Mouse (Mus musculus): Measurements from ENCODE around the gene Rcn2. TPM values are rescaled to one million over a fixed set of nuclear protein-coding genes. Genes with fewer than 3 reads are reported as not detected.

The Rcn2 gene
- 54.2 TPM for polyA plus RNA-seq (2014; fragmentation: Illumina TruSeq; extraction: RNeasy Lipid Tissue Mini Kit (QIAGEN cat#74804); ENCODE audit: low read depth, low replicate concordance)

DNA sequence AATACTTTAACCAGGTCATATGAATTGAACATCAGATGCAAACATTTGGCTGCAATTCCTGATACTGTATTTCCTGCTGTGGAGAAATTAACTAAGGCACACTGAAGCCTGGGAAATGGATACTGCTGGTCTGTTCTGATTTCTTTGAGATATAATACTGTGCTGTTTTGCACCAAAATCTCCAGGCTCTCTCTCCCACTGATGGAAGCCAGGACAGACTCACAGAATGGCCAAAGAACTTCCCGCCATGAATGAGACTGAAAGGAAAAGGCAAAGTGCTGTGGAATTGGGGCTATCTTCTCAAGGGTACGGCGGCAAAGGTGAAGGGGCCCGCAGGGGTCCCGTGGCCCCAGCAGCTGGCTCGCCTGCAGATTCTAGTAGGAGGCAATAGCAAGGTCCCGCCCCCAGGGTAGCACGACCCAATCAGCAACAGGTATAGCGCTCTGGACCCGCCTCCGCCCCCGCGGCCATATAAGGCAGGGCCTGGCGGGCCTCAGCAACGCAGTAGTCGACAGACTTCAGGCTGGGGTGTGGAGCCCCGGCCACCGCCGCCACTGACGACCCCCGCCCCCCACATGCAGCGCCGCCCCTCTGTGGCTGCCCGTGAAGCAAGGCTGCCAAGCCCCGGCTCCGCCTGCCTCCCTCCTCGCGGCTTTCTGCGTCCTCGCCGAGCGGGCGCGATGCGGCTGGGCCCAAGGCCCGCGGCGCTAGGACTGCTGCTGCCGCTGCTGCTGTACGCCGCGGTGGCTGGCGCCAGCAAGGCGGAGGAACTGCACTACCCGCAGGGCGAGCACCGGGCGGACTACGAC lies at the start of gene Rcn2:
Rcn2 (plus strand) TSS at position 474 of the 809 bp plus-strand sequence.

DNA sequence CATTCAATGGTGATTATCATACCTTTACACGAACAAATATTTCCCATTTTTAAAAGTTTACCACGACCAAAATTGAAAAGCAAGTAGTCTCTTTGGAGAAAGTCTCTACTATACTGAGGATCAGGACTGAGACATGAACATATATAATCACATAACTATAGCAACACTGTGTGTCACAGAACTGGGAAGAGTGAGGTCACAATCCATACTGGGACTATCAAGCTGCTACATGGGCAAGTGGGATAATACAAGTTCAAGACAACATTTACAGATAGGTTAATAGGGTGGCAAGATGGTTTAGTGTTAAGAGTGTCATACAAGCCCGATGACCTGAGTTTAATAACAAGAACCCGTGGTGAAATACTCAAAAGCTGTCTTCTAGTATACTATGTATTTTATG lies 31.2 kb upstream of the Rcn2 start, which contains the start of gene 4930563M21Rik:
4930563M21Rik (minus strand) TSS at position 101 of the 400 bp plus-strand sequence.

DNA sequence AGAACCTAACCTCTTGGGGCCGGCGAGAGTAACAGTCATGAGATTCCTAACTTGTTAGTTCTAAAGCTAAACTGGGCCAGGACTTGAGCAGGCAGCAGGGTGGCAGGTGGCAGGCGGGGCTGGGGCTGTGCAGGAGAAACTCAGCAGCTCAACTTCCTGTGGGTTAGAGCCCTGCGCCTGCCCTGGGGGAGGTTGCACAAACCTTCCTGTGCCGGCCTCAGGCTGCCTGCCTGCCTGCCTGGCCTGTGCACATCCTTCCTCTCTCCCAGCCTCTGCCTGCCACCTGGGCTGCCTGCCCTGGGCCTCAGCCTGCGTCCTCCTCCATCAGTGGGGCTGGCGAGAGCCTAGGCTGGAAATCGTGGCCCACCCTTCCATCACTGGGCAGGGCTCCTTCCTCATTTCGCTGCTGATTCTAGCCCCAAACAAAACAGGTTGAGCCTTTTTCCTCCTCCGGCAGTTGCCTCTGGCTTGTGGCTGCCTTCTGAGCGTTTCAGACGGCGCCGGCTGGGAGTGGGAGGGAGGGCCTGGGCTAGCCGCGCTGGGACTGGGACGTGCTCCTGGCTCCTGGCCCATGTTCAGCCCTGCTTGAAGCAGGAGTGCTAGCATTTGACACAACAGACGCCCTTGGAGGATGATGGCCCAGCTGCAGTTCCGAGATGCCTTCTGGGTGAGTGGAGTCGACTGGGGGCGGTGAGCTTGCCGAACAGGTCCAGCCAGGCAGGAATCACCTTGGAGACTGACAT lies 48.3 kb downstream of the Rcn2 start, which contains the start of gene Pstpip1:
Pstpip1 (plus strand) TSS at position 185 of the 743 bp plus-strand sequence.

Other genes with a start within 250 kb of the Rcn2 start
- 11.0 TPM for gene Scaper, start 103.7 kb upstream of the Rcn2 start, polyA plus RNA-seq (2014; fragmentation: Illumina TruSeq; extraction: RNeasy Lipid Tissue Mini Kit (QIAGEN cat#74804); ENCODE audit: low read depth, low replicate concordance)
- not detected for gene 4930563M21Rik, start 31.3 kb upstream of the Rcn2 start, polyA plus RNA-seq (2014; fragmentation: Illumina TruSeq; extraction: RNeasy Lipid Tissue Mini Kit (QIAGEN cat#74804); ENCODE audit: low read depth, low replicate concordance)
- 0.89 TPM for gene Pstpip1, start 48.1 kb downstream of the Rcn2 start, polyA plus RNA-seq (2014; fragmentation: Illumina TruSeq; extraction: RNeasy Lipid Tissue Mini Kit (QIAGEN cat#74804); ENCODE audit: low read depth, low replicate concordance)
- 196 TPM for gene Tspan3, start 123.6 kb downstream of the Rcn2 start, polyA plus RNA-seq (2014; fragmentation: Illumina TruSeq; extraction: RNeasy Lipid Tissue Mini Kit (QIAGEN cat#74804); ENCODE audit: low read depth, low replicate concordance)

All from heart, adult 10 weeks (tissue).